18 mouse cellular contexts compared by ENCODE assay signal in genomic region chr12:48387724-48388123, GRCm38 (mm10).
A peak's percentile ranks its signal among the peaks of the same experiment; 100 is the strongest.
DNase-seq lines count a peak whose midpoint lies in the region; ATAC-seq and TF ChIP-seq lines count a peak whose summit lies in the region.
"Had no signal": no experiment of that assay in that cellular context is flagged by ENCODE, and none has a peak within 500 bp of the region (broad histone marks: within the 10 kb centered on the region; RNA-seq: fewer than 3 reads in every experiment).

No protein-coding gene starts in this region.

- no peak overlapping the region for H3K4me2 ChIP-seq in forebrain, embryonic 14.5 days (ENCODE audit: low read length)
- H3K4me2 ChIP-seq: embryonic facial prominence, embryonic 12.5 days; forebrain, embryonic 12.5 days had no signal

- H3K9me3 ChIP-seq in forebrain, embryonic 14.5 days (replicated peaks; ENCODE audit: control insufficient read depth, low read length) = no peaks in the 10 kb centered on the region
- H3K9me3 ChIP-seq in forebrain, embryonic 10.5 days = no peaks in the 10 kb centered on the region
- no peaks in the 10 kb centered on the region for H3K9me3 ChIP-seq in G1E (replicated peaks)
- H3K9me3 ChIP-seq: embryonic facial prominence, embryonic 10.5 days; embryonic facial prominence, embryonic 12.5 days; forebrain, embryonic 12.5 days had no signal

- H3K27ac ChIP-seq in forebrain, embryonic 14.5 days (ENCODE audit: low read depth, low read length) = no peak overlapping the region
- no peak overlapping the region for H3K27ac ChIP-seq in forebrain, embryonic 10.5 days
- H3K27ac ChIP-seq: embryonic facial prominence, embryonic 10.5 days; embryonic facial prominence, embryonic 12.5 days; forebrain, embryonic 12.5 days had no signal

- 0 out of 2 replicates have a peak, but pooled peaks have one; percentile 34 for ATAC-seq in forebrain, embryonic 14.5 days
- peak; percentile 28; the same call in 1 of the 2 replicates for ATAC-seq in G1E (ENCODE audit: extremely low read depth, insufficient number of reproducible peaks, low FRiP score, poor library complexity, severe bottlenecking)
- ATAC-seq: forebrain, postnatal 0 days had no signal

- no peaks in the 10 kb centered on the region for H3K4me1 ChIP-seq in forebrain, embryonic 14.5 days (ENCODE audit: control insufficient read depth, insufficient read depth, low read length)
- H3K4me1 ChIP-seq in forebrain, embryonic 10.5 days = no peaks in the 10 kb centered on the region
- H3K4me1 ChIP-seq in G1E (ENCODE audit: insufficient read depth, low read depth, low read length) = peaks cover 3% of the 10 kb centered on the region
- H3K4me1 ChIP-seq: embryonic facial prominence, embryonic 10.5 days; embryonic facial prominence, embryonic 12.5 days; forebrain, embryonic 12.5 days had no signal

- TF ChIP-seq CTCF in G1E (IDR thresholded peaks at IDR 0.05; ENCODE audit: low read depth, low read length) = no peak

- no peaks in the 10 kb centered on the region for H3K36me3 ChIP-seq in forebrain, embryonic 14.5 days (ENCODE audit: control insufficient read depth, insufficient read depth, low read length)
- no peaks in the 10 kb centered on the region for H3K36me3 ChIP-seq in forebrain, embryonic 10.5 days (replicated peaks)
- no peaks in the 10 kb centered on the region for H3K36me3 ChIP-seq in G1E (replicated peaks)
- H3K36me3 ChIP-seq: embryonic facial prominence, embryonic 10.5 days; embryonic facial prominence, embryonic 12.5 days; forebrain, embryonic 12.5 days had no signal

- no peak overlapping the region for H3K4me3 ChIP-seq in forebrain, embryonic 14.5 days (ENCODE audit: low read depth, low read length)
- no peak overlapping the region for H3K4me3 ChIP-seq in forebrain, embryonic 10.5 days
- no peak overlapping the region for H3K4me3 ChIP-seq in G1E (ENCODE audit: low read depth, low read length)
- H3K4me3 ChIP-seq: embryonic facial prominence, embryonic 10.5 days; embryonic facial prominence, embryonic 12.5 days; forebrain, embryonic 12.5 days had no signal

- WGBS in forebrain, embryonic 14.5 days = 86% methylated on average over 4 of the region's 4 CpGs
- WGBS in forebrain, embryonic 10.5 days = 78% methylated on average over 4 of the region's 4 CpGs

- no peak for DNase-seq in forebrain, embryonic 14.5 days (ENCODE audit: low spot score)
- DNase-seq in forebrain, embryonic 10.5 days (ENCODE audit: extremely low spot score, low spot score) = no peak
- DNase-seq in A20 (ENCODE audit: low read depth, low spot score) (peak; percentile 25), G1E (ENCODE audit: low spot score) (no peak), adipocyte (ENCODE audit: low spot score) (no peak)
- no peak for DNase-seq in lung, postnatal 25 days (ENCODE audit: low spot score)
- DNase-seq: adrenal gland, adult 8-10 months; adrenal gland, postnatal 14 days; adrenal gland, postnatal 36 days; cerebellum, adult 11-12 months; cerebellum, adult 2 months; cerebellum, adult 9-10 months; cerebellum, postnatal 10 days; cerebellum, postnatal 25 days; forebrain, postnatal 0 days had no signal

- no peak overlapping the region for H3K9ac ChIP-seq in forebrain, embryonic 14.5 days (ENCODE audit: low read length)
- H3K9ac ChIP-seq: embryonic facial prominence, embryonic 12.5 days; forebrain, embryonic 12.5 days; forebrain, postnatal 0 days had no signal

- H3K27me3 ChIP-seq in forebrain, embryonic 14.5 days (replicated peaks; ENCODE audit: control insufficient read depth, insufficient read depth, low read length) = no peaks in the 10 kb centered on the region
- no peaks in the 10 kb centered on the region for H3K27me3 ChIP-seq in forebrain, embryonic 10.5 days (ENCODE audit: poor library complexity, severe bottlenecking)
- no peaks in the 10 kb centered on the region for H3K27me3 ChIP-seq in G1E (ENCODE audit: insufficient read depth, low read length)
- H3K27me3 ChIP-seq: embryonic facial prominence, embryonic 12.5 days; forebrain, embryonic 12.5 days had no signal
